Mouse (Mus musculus): ENCODE measurements around the gene Tmem256.

GRCm38 (mm10) chr11:69849128-69849527 lies 10.8 kb downstream of the Tmem256 start:
- TF ChIP-seq CTCF (IDR thresholded peaks at IDR 0.05; ENCODE audit: borderline replicate concordance, insufficient read depth, low read depth, low read length) = no peak
- TF ChIP-seq POLR2A (IDR thresholded peaks at IDR 0.05; ENCODE audit: borderline replicate concordance, insufficient read depth, low read length) = no peak
